Mouse (Mus musculus): ENCODE data around the gene Cdca5. TPM values are rescaled to one million over a fixed set of nuclear protein-coding genes. Genes with fewer than 3 reads are reported as not detected.

Cdca5 gene
- polyA plus RNA-seq, 1 experiment, result 13.1 TPM

DNA sequence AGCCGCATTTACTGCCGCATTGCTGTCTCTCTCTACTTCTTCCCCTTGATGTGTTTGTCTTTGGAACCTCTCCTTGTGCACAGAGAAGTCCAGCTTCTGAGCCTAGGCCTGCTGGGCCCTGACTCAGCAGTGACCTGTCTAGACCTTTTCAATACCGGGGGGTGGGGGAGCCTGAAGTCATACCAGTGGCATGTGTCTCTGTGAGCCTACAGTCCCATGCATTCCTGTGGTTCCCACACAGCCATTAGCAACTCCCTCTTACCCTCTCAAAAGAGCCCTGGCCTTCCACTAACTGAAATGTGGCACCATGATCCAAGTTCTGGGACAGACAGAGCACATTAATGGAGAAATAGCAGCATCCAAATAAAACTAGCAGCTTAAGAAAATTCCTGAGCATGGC is 51.6 kb downstream of the Cdca5 start:
- TF ChIP-seq POLR2A (IDR thresholded peaks at IDR 0.05; ENCODE audit: borderline replicate concordance, low read depth, low read length) (no peak), CTCF (IDR thresholded peaks at IDR 0.05; ENCODE audit: low read depth, low read length) (no peak)
- H3K4me3 ChIP-seq (ENCODE audit: insufficient read depth, low read length), result no peak overlapping the region
- H3K4me1 ChIP-seq (ENCODE audit: control insufficient read depth, insufficient read depth, low read length), result peaks cover 13% of the 10 kb centered on the region
- no peak overlapping the region for H3K27ac ChIP-seq (ENCODE audit: insufficient read depth, low read depth, low read length)

DNA sequence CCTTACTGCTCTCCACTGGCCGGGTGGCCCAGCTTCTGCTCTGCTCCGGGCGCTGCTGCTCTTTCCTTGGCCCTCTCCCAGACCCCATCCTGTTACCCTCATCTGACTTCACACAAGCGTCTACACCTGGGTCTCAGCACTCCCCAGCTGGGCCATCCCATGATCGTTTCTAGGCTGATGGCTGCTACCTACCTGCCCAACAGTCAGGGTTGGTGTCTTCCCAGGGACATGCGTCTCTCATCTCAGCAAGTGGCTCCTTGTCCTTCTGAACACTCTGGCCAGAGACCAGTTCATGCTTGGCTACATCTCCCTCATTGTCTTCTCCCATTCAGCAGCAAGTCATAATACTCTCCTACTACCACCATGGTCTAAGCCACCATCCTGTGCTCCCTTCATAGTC is 54.9 kb downstream of the Cdca5 start:
- Histone ChIP-seq H3K27ac (ENCODE audit: insufficient read depth, low read depth, low read length) (no peak overlapping the region), H3K4me1 (ENCODE audit: control insufficient read depth, insufficient read depth, low read length) (peaks cover 15% of the 10 kb centered on the region), H3K4me3 (ENCODE audit: insufficient read depth, low read length) (peak overlapping the region; percentile 75; the same call in 1 of the 2 replicates)
- TF ChIP-seq POLR2A (IDR thresholded peaks at IDR 0.05; ENCODE audit: borderline replicate concordance, low read depth, low read length) (no peak), CTCF (IDR thresholded peaks at IDR 0.05; ENCODE audit: low read depth, low read length) (no peak)

DNA sequence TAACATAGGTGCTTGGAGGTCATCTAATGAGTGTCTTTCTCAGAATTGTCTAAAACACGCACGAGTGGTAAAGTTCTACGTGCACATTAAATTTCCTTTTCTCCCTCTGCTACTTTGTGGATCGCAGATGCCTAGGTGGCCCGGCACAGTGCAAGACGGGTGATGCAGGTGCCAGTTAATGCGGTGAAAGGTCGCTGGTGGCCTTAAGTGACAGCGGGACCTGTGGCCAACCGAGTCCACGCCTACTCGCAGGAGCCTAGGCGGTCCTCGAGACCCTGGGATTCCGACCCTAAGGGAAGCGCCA is 55.5 kb downstream of the Cdca5 start:
- Histone ChIP-seq H3K4me3 (ENCODE audit: insufficient read depth, low read length) (peak overlapping the region; percentile 75), H3K27ac (ENCODE audit: insufficient read depth, low read depth, low read length) (peak overlapping the region; percentile 91), H3K4me1 (ENCODE audit: control insufficient read depth, insufficient read depth, low read length) (peaks cover 15% of the 10 kb centered on the region)
- TF ChIP-seq CTCF (IDR thresholded peaks at IDR 0.05; ENCODE audit: low read depth, low read length) (no peak), POLR2A (IDR thresholded peaks at IDR 0.05; ENCODE audit: borderline replicate concordance, low read depth, low read length) (no peak)

DNA sequence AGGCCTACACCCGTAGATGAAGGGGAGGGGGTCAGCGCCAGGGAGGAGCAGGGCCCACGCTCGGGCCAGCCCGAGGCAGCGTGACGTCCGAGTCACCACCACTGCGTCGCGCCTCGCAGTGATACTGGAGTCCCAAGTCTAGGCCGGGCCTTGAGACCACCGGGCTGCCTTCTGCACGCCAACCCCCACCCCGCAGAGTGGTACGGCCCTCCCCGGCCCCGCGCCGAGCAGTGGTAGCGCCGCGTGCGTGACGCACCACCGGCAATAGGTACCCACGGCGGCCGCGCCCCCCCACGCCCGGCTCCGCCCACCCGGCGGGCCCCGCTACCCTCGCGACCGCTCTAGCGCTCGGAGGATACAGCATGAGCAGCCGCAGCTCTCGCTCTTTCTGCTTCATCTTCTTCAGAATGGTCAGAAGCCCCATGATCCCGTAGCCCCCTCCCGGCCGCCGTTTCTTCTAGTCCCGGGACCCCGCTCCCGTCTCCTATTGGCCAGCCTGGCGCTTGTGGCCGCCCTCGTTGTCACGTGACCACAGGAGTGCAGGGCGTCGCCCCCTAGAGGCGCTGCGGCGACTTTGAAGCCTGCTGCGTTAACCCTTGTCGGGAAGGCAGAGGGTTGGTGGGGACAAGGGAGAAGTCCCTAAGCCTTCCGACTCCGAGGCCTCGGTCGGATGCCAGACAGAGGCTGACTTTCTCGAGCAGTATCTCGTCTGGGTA is 56.1 kb downstream of the Cdca5 start, which contains the start of gene Batf2:
Gene Batf2 (plus strand): TSS at position 306 of the 716 bp plus-strand sequence.
- TF ChIP-seq POLR2A (IDR thresholded peaks at IDR 0.05; ENCODE audit: borderline replicate concordance, low read depth, low read length), result no peak
- TF ChIP-seq CTCF (IDR thresholded peaks at IDR 0.05; ENCODE audit: low read depth, low read length), result no peak; the same call in 1 of the 2 replicates
- Histone ChIP-seq H3K27ac (ENCODE audit: insufficient read depth, low read depth, low read length) (peak within 1 kb of the TSS; percentile 91), H3K4me3 (ENCODE audit: insufficient read depth, low read length) (peak within 1 kb of the TSS; percentile 75), H3K4me1 (ENCODE audit: control insufficient read depth, insufficient read depth, low read length) (peaks cover 15% of the 10 kb centered on the region)

DNA sequence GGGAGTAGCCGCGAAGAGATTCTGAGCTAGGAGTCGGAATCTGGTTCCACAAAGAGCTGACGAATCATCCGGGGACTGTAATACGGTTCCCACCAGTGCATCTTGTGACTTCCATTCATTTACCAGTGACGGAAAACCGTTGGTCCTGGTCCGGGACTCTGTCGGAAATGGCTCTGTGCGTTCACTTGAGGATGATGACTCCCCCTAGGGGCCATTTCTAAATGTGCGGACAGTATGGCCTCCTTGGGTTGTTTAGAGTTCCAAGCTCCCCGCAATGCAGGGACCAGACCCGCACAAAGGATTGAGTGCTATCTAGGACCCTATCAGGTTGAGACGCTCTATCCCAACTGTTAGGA is 56.6 kb downstream of the Cdca5 start, which contains the start of gene Arl2:
Gene Arl2 (minus strand): TSS at position 155 of the 356 bp plus-strand sequence.
- Histone ChIP-seq H3K4me1 (ENCODE audit: control insufficient read depth, insufficient read depth, low read length) (peaks cover 15% of the 10 kb centered on the region), H3K27ac (ENCODE audit: insufficient read depth, low read depth, low read length) (peak within 1 kb of the TSS; percentile 91), H3K4me3 (ENCODE audit: insufficient read depth, low read length) (peak within 1 kb of the TSS; percentile 75)
- TF ChIP-seq CTCF (IDR thresholded peaks at IDR 0.05; ENCODE audit: low read depth, low read length), result peak; percentile 50
- TF ChIP-seq POLR2A (IDR thresholded peaks at IDR 0.05; ENCODE audit: borderline replicate concordance, low read depth, low read length), result no peak

Other genes starting within 250 kb of the Cdca5 start
- 24.6 and 25.2 TPM in 2 replicates for gene Frmd8, start 209.7 kb upstream of the Cdca5 start, polyA plus RNA-seq (2012; ENCODE audit: insufficient read depth, insufficient read length, missing spikeins)
- gene Slc25a45, start 207.2 kb upstream of the Cdca5 start, polyA plus RNA-seq (2012; ENCODE audit: insufficient read depth, insufficient read length, missing spikeins), result 74.2 and 78.0 TPM in 2 replicates
- gene Tigd3, start 190.8 kb upstream of the Cdca5 start, polyA plus RNA-seq (2012; ENCODE audit: insufficient read depth, insufficient read length, missing spikeins), result 0.61 and 0.70 TPM in 2 replicates
- gene Dpf2, start 172.0 kb upstream of the Cdca5 start, polyA plus RNA-seq (2012; ENCODE audit: insufficient read depth, insufficient read length, missing spikeins), result 69.3 and 75.2 TPM in 2 replicates
- 2.5 and 2.6 TPM in 2 replicates for gene Cdc42ep2, start 160.2 kb upstream of the Cdca5 start, polyA plus RNA-seq (2012; ENCODE audit: insufficient read depth, insufficient read length, missing spikeins)
- 24.7 and 24.8 TPM in 2 replicates for gene Pola2, start 120.8 kb upstream of the Cdca5 start, polyA plus RNA-seq (2012; ENCODE audit: insufficient read depth, insufficient read length, missing spikeins)
- not detected in 2 replicates for gene Slc22a20, start 98.8 kb upstream of the Cdca5 start, polyA plus RNA-seq (2012; ENCODE audit: insufficient read depth, insufficient read length, missing spikeins)
- 32.7 and 38.3 TPM in 2 replicates for gene Capn1, start 69.1 kb upstream of the Cdca5 start, polyA plus RNA-seq (2012; ENCODE audit: insufficient read depth, insufficient read length, missing spikeins)
- gene Syvn1, start 38.4 kb upstream of the Cdca5 start, polyA plus RNA-seq (2012; ENCODE audit: insufficient read depth, insufficient read length, missing spikeins), result 31.1 and 33.7 TPM in 2 replicates
- gene Mrpl49, start 27.2 kb upstream of the Cdca5 start, polyA plus RNA-seq (2012; ENCODE audit: insufficient read depth, insufficient read length, missing spikeins), result 24.5 and 25.9 TPM in 2 replicates
- 1,783 and 2,337 TPM in 2 replicates for gene Fau, start 27.1 kb upstream of the Cdca5 start, polyA plus RNA-seq (2012; ENCODE audit: insufficient read depth, insufficient read length, missing spikeins)
- 12.8 and 16.4 TPM in 2 replicates for gene Znhit2, start 23.8 kb upstream of the Cdca5 start, polyA plus RNA-seq (2012; ENCODE audit: insufficient read depth, insufficient read length, missing spikeins)
- gene Tm7sf2, start 16.6 kb upstream of the Cdca5 start, polyA plus RNA-seq (2012; ENCODE audit: insufficient read depth, insufficient read length, missing spikeins), result 8.1 and 13.7 TPM in 2 replicates
- gene Vps51, start 7.8 kb upstream of the Cdca5 start, polyA plus RNA-seq (2012; ENCODE audit: insufficient read depth, insufficient read length, missing spikeins), result 83.7 and 99.9 TPM in 2 replicates
- gene Tmem262, start 5.0 kb upstream of the Cdca5 start, polyA plus RNA-seq (2012; ENCODE audit: insufficient read depth, insufficient read length, missing spikeins), result not detected in 2 replicates
- 2.0 TPM in 1 of 2 replicates, not detected in the other for gene Gm28374, start 2.7 kb upstream of the Cdca5 start, polyA plus RNA-seq (2012; ENCODE audit: insufficient read depth, insufficient read length, missing spikeins)
- gene Zfpl1, start within 50 bp of the Cdca5 start, polyA plus RNA-seq (2012; ENCODE audit: insufficient read depth, insufficient read length, missing spikeins), result 38.9 and 40.5 TPM in 2 replicates
- gene AC131692.1, start 9.4 kb downstream of the Cdca5 start, polyA plus RNA-seq (2012; ENCODE audit: insufficient read depth, insufficient read length, missing spikeins), result 1.2 TPM in 1 of 2 replicates, not detected in the other
- 0.53 and 0.80 TPM in 2 replicates for gene Naaladl1, start 20.8 kb downstream of the Cdca5 start, polyA plus RNA-seq (2012; ENCODE audit: insufficient read depth, insufficient read length, missing spikeins)
- gene Sac3d1, start 33.7 kb downstream of the Cdca5 start, polyA plus RNA-seq (2012; ENCODE audit: insufficient read depth, insufficient read length, missing spikeins), result 5.6 and 6.0 TPM in 2 replicates
- gene Snx15, start 43.3 kb downstream of the Cdca5 start, polyA plus RNA-seq (2012; ENCODE audit: insufficient read depth, insufficient read length, missing spikeins), result 26.0 and 32.8 TPM in 2 replicates
- 6.2 and 7.9 TPM in 2 replicates for gene Batf2, start 56.0 kb downstream of the Cdca5 start, polyA plus RNA-seq (2012; ENCODE audit: insufficient read depth, insufficient read length, missing spikeins)
- gene Arl2, start 56.6 kb downstream of the Cdca5 start, polyA plus RNA-seq (2012; ENCODE audit: insufficient read depth, insufficient read length, missing spikeins), result 31.0 and 33.7 TPM in 2 replicates
- 0.35 TPM in 1 of 2 replicates, not detected in the other for gene Majin, start 99.4 kb downstream of the Cdca5 start, polyA plus RNA-seq (2012; ENCODE audit: insufficient read depth, insufficient read length, missing spikeins)
- gene Gpha2, start 141.4 kb downstream of the Cdca5 start, polyA plus RNA-seq (2012; ENCODE audit: insufficient read depth, insufficient read length, missing spikeins), result not detected in 2 replicates
- gene Ppp2r5b, start 150.9 kb downstream of the Cdca5 start, polyA plus RNA-seq (2012; ENCODE audit: insufficient read depth, insufficient read length, missing spikeins), result 13.7 and 15.4 TPM in 2 replicates
- 23.9 and 27.1 TPM in 2 replicates for gene Atg2a, start 156.7 kb downstream of the Cdca5 start, polyA plus RNA-seq (2012; ENCODE audit: insufficient read depth, insufficient read length, missing spikeins)
- 91.9 and 96.3 TPM in 2 replicates for gene Ehd1, start 191.7 kb downstream of the Cdca5 start, polyA plus RNA-seq (2012; ENCODE audit: insufficient read depth, insufficient read length, missing spikeins)
- 6.9 and 7.0 TPM in 2 replicates for gene Cdc42bpg, start 221.5 kb downstream of the Cdca5 start, polyA plus RNA-seq (2012; ENCODE audit: insufficient read depth, insufficient read length, missing spikeins)
- gene Men1, start 250.0 kb downstream of the Cdca5 start, polyA plus RNA-seq (2012; ENCODE audit: insufficient read depth, insufficient read length, missing spikeins), result 28.1 and 29.1 TPM in 2 replicates

Measured in bone marrow macrophage, adult 2 months (primary cell).